Mouse (Mus musculus) mouse embryonic stem cell (cell line): ENCODE results near the gene Nab1.

ENCODE experiments used
- in situ Hi-C, 2 experiments: fragments of 300-500 bp; cut with MboI; formaldehyde crosslinking; loops; 1 replicate in 1 of 2; 3 replicates in 1 of 2; pipeline ENCODE4 v1.14.3; 2019 to 2020; ENCODE audit warnings: low sequenced_read_pairs in 2 of 2, low pct_unique_long_range_greater_than_20kb in 1 of 2, mixed read lengths in 1 of 2; ENCODE audit not compliant: unreplicated experiment in 1 of 2

The Nab1 gene

GRCm38 (mm10) chr1:52423057-52423456, 77.4 kb downstream of the Nab1 start:
- in situ Hi-C loops, result no loop called here

DNA sequence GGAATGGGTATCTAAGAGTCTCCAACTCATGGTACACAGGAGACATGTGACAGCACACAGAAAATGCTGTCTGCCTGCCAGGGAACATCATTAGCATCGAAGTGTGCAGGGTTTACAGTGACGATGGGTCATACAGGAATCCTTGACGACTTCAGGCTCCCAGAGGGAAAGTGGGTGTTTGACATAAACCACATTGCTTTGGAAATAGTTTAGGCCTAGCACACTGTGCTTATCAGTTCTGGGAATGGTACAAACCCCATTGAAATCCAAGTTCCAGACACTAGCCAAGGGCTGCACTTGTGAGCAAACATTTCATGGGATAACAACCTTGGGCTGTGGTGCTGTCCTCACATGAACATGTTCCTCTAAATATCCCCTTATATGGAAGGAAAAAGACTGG, 78.3 kb downstream of the Nab1 start:
- in situ Hi-C loops, result no loop called here

- in situ Hi-C loops, result no loop called here
Measured at GRCm38 (mm10) chr1:52421623-52422022, 78.9 kb downstream of the Nab1 start.

DNA sequence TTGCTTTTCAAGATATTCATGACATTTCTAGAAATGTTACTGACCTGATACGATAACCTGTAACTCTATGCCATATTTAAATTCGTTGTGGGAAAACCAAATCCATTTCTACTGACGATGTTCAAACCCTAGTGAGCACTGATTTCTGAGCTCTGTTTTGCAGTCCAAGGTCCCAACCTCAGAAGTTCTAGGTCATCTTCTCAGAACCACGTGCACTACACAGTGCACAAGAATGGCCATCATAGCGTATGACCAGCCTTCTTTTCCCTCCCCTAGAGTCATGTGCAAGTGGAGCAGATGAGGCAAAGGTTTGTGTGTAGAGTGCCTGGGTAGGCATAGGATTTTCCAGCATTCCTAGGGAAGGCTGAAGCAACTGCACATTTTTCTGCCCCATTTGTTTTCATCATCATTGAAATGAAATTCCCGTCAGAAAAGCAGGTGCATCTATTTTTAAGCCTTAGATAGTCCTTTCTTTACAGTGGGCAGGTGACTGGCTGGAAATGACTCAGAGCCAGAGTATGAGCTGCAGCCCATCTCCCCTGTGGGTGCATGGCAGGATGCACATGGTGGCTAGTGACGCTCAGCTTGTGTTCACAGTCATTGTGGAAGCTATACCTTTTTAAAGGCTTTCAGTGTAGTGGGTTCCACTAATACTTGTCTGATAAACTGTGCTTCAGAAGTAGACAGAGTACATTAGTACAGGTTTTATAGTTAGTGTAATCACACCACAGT, 81.2 kb downstream of the Nab1 start:
- in situ Hi-C loops, result no loop called here
